Mouse (Mus musculus) heart, embryonic 13.5 days (tissue): ENCODE measurements around the gene Crcp. TPM values are rescaled to one million over a fixed set of nuclear protein-coding genes. Genes with fewer than 3 reads are reported as not detected.

Experiments used
- ATAC-seq: fragments of 200-750 bp; cut with Nextera tagmentation; 2 replicates; pipeline ENCODE4 v1.8.0; 2017; ENCODE audit warnings: moderate TSS enrichment; ENCODE audit not compliant: insufficient number of reproducible peaks, low FRiP score, low TSS enrichment; ENCODE audit errors: extremely low read depth
- H3K27ac ChIP-seq: fragments of 300-500 bp; sonication (generic); replicated peaks from 2 replicates; pipeline ENCODE4 v1.5.1; 2015; ENCODE audit warnings: moderate library complexity, mild to moderate bottlenecking, inconsistent platforms
- H3K27me3 ChIP-seq: fragments of 300-500 bp; sonication (generic); replicated peaks from 2 replicates; pipeline ENCODE4 v1.6.1; 2015; ENCODE audit warnings: mild to moderate bottlenecking, inconsistent platforms
- H3K36me3 ChIP-seq: fragments of 300-500 bp; sonication (generic); 2 replicates; pipeline ENCODE4 v1.6.1; 2015; ENCODE audit warnings: mild to moderate bottlenecking, inconsistent platforms
- H3K4me1 ChIP-seq: fragments of 300-500 bp; sonication (generic); 2 replicates; pipeline ENCODE4 v1.6.1; 2015; ENCODE audit warnings: inconsistent platforms
- H3K4me2 ChIP-seq: fragments of 300-500 bp; sonication (generic); 2 replicates; pipeline ENCODE4 v1.6.1; 2015; ENCODE audit warnings: inconsistent platforms, mild to moderate bottlenecking, moderate library complexity
- H3K4me3 ChIP-seq: fragments of 300-500 bp; sonication (generic); 2 replicates; pipeline ENCODE4 v1.5.1; 2015; ENCODE audit warnings: moderate library complexity, mild to moderate bottlenecking, inconsistent platforms
- H3K9ac ChIP-seq: fragments of 300-500 bp; sonication (generic); 2 replicates; pipeline ENCODE4 v1.6.1; 2015; ENCODE audit warnings: inconsistent platforms, mild to moderate bottlenecking, moderate library complexity
- H3K9me3 ChIP-seq: fragments of 300-500 bp; sonication (generic); 2 replicates; pipeline ENCODE4 v1.6.1; 2016; ENCODE audit warnings: inconsistent platforms
- WGBS: fragments of 180-500 bp; shearing (Covaris S2); methylation state at CpG from one replicate; pipeline ENCODE4 v1.1.7; 2015; ENCODE audit warnings: mixed read lengths; 5-methylcytosine and 5-hydroxymethylcytosine counted together
- polyA plus RNA-seq: library from polyadenylated mRNA; unstranded; fragments of >200 nt; fragmentation: Nextera tagmentation; extraction: Ambion mirVana; gene quantifications from 2 replicates; pipeline ENCODE4 v1.2.1, GENCODE M21; 2015

The Crcp gene
- polyA plus RNA-seq, 1 experiment from 2014 or later = 23.8 TPM

GRCm38 (mm10) chr5:130046589-130046988 is 17.5 kb downstream of the Crcp start:
- no peak; the same call in 1 of the 2 replicates for ATAC-seq
- H3K4me2 ChIP-seq = no peak overlapping the region
- H3K9ac ChIP-seq = no peak overlapping the region
- H3K4me3 ChIP-seq = no peak overlapping the region
- 31% methylated on average over 10 of the region's 10 CpGs for WGBS
- peaks cover 68% of the 10 kb centered on the region for H3K36me3 ChIP-seq
- H3K27me3 ChIP-seq = peaks cover 73% of the 10 kb centered on the region
- no peak overlapping the region for H3K27ac ChIP-seq
- H3K4me1 ChIP-seq = peaks cover 20% of the 10 kb centered on the region
- H3K9me3 ChIP-seq = no peaks in the 10 kb centered on the region

DNA sequence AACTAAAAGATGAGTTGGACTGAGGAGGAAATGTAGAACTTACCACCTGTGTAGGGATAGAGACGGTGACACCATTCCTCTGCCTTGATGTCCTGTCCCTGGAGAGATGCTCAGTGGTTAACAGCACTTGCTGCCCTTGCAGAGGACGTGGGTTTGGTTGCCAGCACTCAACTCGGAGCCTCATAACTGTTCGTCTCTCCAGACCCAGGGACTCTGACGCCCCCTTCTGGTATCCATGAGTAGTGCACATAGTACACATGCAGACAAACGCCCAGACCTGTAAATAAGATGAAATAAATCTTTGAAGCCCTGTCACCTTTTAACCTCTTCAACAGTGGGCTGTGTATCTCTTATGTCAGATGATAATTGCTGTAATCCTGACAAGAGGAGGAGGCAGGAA is 17.9 kb downstream of the Crcp start:
- Histone ChIP-seq H3K4me3 (no peak overlapping the region), H3K4me2 (no peak overlapping the region), H3K36me3 (peaks cover 66% of the 10 kb centered on the region), H3K9me3 (no peaks in the 10 kb centered on the region), H3K9ac (no peak overlapping the region), H3K27ac (no peak overlapping the region), H3K27me3 (peaks cover 72% of the 10 kb centered on the region), H3K4me1 (peaks cover 20% of the 10 kb centered on the region)
- ATAC-seq = no peak
- WGBS = 68% methylated on average over 6 of the region's 6 CpGs

- H3K27ac ChIP-seq = no peak overlapping the region
- H3K27me3 ChIP-seq = peaks cover 72% of the 10 kb centered on the region
- H3K9ac ChIP-seq = no peak overlapping the region
- no peak overlapping the region for H3K4me3 ChIP-seq
- H3K36me3 ChIP-seq = peaks cover 63% of the 10 kb centered on the region
- WGBS = 81% methylated on average over 15 of the region's 15 CpGs
- no peak for ATAC-seq
- H3K4me2 ChIP-seq = no peak overlapping the region
- peaks cover 20% of the 10 kb centered on the region for H3K4me1 ChIP-seq
- no peaks in the 10 kb centered on the region for H3K9me3 ChIP-seq
Measured at GRCm38 (mm10) chr5:130048786-130049520, 19.9 kb downstream of the Crcp start.

DNA sequence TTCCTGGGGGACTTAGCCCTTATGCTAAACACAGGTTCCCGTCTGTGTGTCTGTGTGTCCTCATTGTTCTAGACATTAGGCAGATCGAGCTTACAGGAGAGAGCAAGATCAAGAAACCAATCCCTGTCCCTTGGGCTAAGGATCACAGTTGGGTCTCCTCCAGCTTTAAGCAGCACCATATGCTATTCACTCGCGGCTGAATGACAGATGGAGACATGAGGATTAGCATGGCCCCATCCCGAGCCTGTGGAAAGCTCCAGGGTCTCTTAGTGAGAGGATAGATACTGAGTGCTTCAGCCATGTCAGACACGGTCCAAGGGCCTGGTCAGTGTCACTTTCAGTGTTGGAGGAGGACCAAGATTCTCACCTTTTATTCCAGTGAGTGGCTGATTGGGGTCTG is 21.3 kb downstream of the Crcp start:
- H3K27me3 ChIP-seq = peaks cover 72% of the 10 kb centered on the region
- no peaks in the 10 kb centered on the region for H3K9me3 ChIP-seq
- H3K36me3 ChIP-seq = peaks cover 63% of the 10 kb centered on the region
- ATAC-seq = no peak
- peaks cover 20% of the 10 kb centered on the region for H3K4me1 ChIP-seq
- H3K4me3 ChIP-seq = no peak overlapping the region
- H3K4me2 ChIP-seq = no peak overlapping the region
- no peak overlapping the region for H3K27ac ChIP-seq
- no peak overlapping the region for H3K9ac ChIP-seq
- WGBS = 57% methylated on average over 6 of the region's 6 CpGs

GRCm38 (mm10) chr5:130051073-130051860 is 22.2 kb downstream of the Crcp start:
- ATAC-seq = no peak
- WGBS = 83% methylated on average over 15 of the region's 15 CpGs
- H3K27me3 ChIP-seq = peaks cover 68% of the 10 kb centered on the region
- no peak overlapping the region for H3K4me2 ChIP-seq
- peaks cover 67% of the 10 kb centered on the region for H3K36me3 ChIP-seq
- no peaks in the 10 kb centered on the region for H3K9me3 ChIP-seq
- H3K27ac ChIP-seq = no peak overlapping the region
- H3K4me3 ChIP-seq = no peak overlapping the region
- no peak overlapping the region for H3K9ac ChIP-seq
- H3K4me1 ChIP-seq = peaks cover 15% of the 10 kb centered on the region

- no peak for ATAC-seq
- peaks cover 55% of the 10 kb centered on the region for H3K36me3 ChIP-seq
- H3K4me3 ChIP-seq = no peak overlapping the region
- no peak overlapping the region for H3K27ac ChIP-seq
- 0 out of 2 replicates have a peak, but pooled peaks cover 6% of the 10 kb centered on the region for H3K4me1 ChIP-seq
- H3K9ac ChIP-seq = no peak overlapping the region
- 75% methylated on average over 5 of the region's 5 CpGs for whole genome bisulfite sequencing
- H3K27me3 ChIP-seq = peaks cover 68% of the 10 kb centered on the region
- H3K9me3 ChIP-seq = no peaks in the 10 kb centered on the region
- H3K4me2 ChIP-seq = no peak overlapping the region
Measured at GRCm38 (mm10) chr5:130052510-130052909, 23.4 kb downstream of the Crcp start.

GRCm38 (mm10) chr5:130052955-130053354 is 23.9 kb downstream of the Crcp start:
- Histone ChIP-seq H3K4me3 (no peak overlapping the region), H3K9me3 (no peaks in the 10 kb centered on the region), H3K4me1 (0 out of 2 replicates have a peak, but pooled peaks cover 6% of the 10 kb centered on the region), H3K9ac (no peak overlapping the region), H3K4me2 (no peak overlapping the region), H3K36me3 (peaks cover 52% of the 10 kb centered on the region), H3K27me3 (peaks cover 68% of the 10 kb centered on the region), H3K27ac (no peak overlapping the region)
- ATAC-seq = no peak
- 78% methylated on average over 6 of the region's 6 CpGs for WGBS

GRCm38 (mm10) chr5:130055688-130056087 is 26.6 kb downstream of the Crcp start:
- Histone ChIP-seq H3K4me1 (peaks cover 16% of the 10 kb centered on the region), H3K36me3 (peaks cover 44% of the 10 kb centered on the region), H3K9me3 (no peaks in the 10 kb centered on the region), H3K4me3 (no peak overlapping the region), H3K9ac (no peak overlapping the region), H3K27me3 (peaks cover 46% of the 10 kb centered on the region), H3K27ac (no peak overlapping the region), H3K4me2 (no peak overlapping the region)
- no peak for ATAC-seq
- WGBS = 83% methylated on average over 4 of the region's 4 CpGs

GRCm38 (mm10) chr5:130056303-130056702 is 27.2 kb downstream of the Crcp start:
- H3K36me3 ChIP-seq = peaks cover 42% of the 10 kb centered on the region
- H3K9me3 ChIP-seq = no peaks in the 10 kb centered on the region
- H3K9ac ChIP-seq = no peak overlapping the region
- no peak overlapping the region for H3K27ac ChIP-seq
- H3K4me3 ChIP-seq = no peak overlapping the region
- peaks cover 40% of the 10 kb centered on the region for H3K27me3 ChIP-seq
- ATAC-seq = no peak
- WGBS = 80% methylated on average over 2 of the region's 2 CpGs
- H3K4me2 ChIP-seq = no peak overlapping the region
- H3K4me1 ChIP-seq = peaks cover 16% of the 10 kb centered on the region

- peaks cover 28% of the 10 kb centered on the region for H3K36me3 ChIP-seq
- H3K9ac ChIP-seq = peak overlapping the region; percentile 56; the same call in 1 of the 2 replicates
- H3K4me3 ChIP-seq = no peak overlapping the region
- peak overlapping the region; percentile 82 for H3K27ac ChIP-seq
- H3K4me1 ChIP-seq = peaks cover 16% of the 10 kb centered on the region
- H3K4me2 ChIP-seq = 0 out of 2 replicates have a peak overlapping the region, but pooled peaks have one; percentile 7
- no peaks in the 10 kb centered on the region for H3K9me3 ChIP-seq
- 53% methylated on average over 12 of the region's 12 CpGs for WGBS
- H3K27me3 ChIP-seq = peaks cover 11% of the 10 kb centered on the region
- no peak for ATAC-seq
Measured at GRCm38 (mm10) chr5:130059413-130060328, 30.6 kb downstream of the Crcp start.

DNA sequence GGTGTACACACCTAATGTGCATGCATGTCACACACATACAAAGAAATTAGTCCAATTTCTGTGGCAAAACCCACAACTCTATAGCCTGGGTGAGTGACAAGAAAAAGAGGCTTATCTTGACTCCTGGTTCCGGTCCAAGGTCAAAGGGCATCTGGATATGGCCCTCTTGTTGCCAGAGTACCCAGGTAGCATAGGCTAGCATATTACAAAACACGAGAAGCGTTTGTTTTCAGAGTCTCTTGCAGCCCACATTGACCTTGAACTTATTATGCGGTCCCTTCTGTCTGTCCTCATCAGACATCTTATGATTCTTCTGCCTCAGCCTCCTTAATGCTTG is 31.2 kb downstream of the Crcp start:
- Histone ChIP-seq H3K4me3 (no peak overlapping the region), H3K9me3 (no peaks in the 10 kb centered on the region), H3K27me3 (peaks cover 5% of the 10 kb centered on the region), H3K4me1 (peaks cover 16% of the 10 kb centered on the region), H3K27ac (peak overlapping the region; percentile 82), H3K9ac (no peak overlapping the region), H3K36me3 (peaks cover 23% of the 10 kb centered on the region), H3K4me2 (no peak overlapping the region)
- WGBS = 69% methylated on average over 4 of the region's 4 CpGs
- no peak for ATAC-seq
